Mouse (Mus musculus) T-helper 2 cell (primary cell): Measurements from ENCODE around the gene Mbd3.

Experiments used
- in situ Hi-C: fragments of 300-600 bp; cut with MboI, MseI; formaldehyde crosslinking; loops from one replicate; pipeline ENCODE4 v1.15.1; 2025; ENCODE audit warnings: high pct_unique_total_duplicates

Mbd3 gene

DNA sequence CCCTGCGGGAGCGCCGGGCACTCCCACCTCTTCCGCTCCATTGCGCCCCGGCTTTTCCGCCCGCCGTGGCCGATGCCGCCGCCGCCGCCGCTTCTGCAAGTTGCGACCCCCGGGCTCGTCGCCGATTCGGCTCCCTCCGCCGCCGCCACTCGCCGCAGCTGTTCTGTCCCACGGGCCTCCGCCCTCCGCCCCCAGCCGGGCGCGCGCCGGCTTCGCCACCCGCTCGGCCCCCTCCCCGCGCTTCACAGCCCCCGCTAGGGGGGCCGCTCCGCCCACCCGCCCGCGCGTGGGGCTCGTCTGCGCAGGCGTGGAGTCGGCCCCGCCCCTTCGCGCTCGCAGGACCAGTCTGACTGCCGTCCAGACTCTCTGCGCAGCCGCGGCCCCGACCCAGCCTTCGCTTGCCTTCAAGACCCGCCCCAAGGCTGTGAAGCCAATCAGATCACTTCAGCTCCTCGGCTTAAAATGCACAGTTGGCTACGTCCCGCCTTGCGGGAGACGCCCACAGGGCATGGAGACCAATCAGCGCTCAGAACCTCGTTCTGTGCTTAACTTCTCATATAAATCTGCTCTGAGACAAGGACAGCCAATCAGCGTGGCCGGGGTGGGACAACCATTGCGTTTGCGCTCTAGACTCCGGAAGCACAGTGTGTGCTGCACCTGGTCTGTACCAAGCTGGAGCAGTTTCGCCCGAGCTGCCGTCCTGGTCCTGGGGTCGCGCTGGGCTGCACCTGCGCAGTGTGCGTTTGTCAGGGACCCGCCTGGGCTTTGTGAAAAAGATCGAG is at the start of gene Mbd3:
Mbd3 (minus strand) TSS at position 360 of the 782 bp plus-strand sequence.
- in situ Hi-C loops = no loop called here

DNA sequence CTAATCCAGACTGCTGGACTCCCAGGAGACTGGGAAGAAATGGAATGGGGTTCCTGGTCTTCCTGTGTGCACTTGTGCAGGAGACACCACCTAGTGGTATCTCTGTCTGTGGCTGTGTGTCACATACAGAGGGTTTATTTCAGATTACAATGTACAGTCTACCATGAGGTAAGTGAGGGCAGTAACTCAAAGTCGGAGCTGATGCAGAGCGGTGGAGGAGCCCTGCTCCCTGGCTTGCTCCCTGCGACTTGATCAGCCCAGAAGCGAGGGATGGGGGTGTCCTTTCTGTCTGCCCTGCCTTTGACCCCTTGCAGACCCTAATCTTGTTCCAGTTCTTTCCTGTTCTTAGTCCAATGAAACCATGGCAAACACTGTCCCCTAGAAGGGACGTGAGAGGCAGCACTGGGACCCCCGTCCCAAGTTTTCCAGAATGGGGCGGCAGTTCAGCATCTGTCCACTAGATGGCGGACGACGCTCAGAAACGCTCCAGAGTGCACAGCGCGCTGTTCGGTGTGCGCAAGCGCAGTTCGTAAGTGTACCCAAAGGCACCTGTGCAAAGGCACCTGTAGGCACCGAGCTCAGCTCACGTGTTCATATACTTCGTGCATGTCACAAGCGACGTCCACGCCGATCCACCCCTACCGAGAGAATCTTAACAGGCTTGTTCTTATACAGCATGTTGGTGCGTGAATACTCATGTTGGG is 46.7 kb upstream of the Mbd3 start:
- in situ Hi-C loops = loop anchor here (5.0 kb wide), 1 partner anchor 61 kb away; no protein-coding TSS in a partner anchor

DNA sequence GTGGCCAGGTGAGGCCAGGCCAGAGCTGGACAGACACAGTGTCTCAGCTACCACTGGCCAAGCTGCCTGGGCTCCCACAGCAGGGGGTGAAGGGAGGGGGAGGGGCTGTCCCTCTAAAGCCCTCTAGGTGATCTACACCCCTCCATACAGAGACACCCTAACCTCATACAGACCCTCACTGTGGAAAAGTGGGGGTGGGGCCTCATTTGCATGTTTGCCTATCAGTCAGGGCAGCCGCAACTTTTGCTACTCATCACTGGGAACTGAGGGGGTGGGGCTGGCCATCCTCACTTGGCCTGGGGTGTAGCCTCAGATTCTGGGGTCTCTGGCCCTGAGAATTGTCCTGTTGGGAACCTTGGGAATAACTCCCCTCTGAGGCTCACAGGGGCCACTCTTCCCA is 45.7 kb upstream of the Mbd3 start:
- in situ Hi-C loops = loop anchor here (5.0 kb wide), 1 partner anchor 62 kb away; no protein-coding TSS in a partner anchor

DNA sequence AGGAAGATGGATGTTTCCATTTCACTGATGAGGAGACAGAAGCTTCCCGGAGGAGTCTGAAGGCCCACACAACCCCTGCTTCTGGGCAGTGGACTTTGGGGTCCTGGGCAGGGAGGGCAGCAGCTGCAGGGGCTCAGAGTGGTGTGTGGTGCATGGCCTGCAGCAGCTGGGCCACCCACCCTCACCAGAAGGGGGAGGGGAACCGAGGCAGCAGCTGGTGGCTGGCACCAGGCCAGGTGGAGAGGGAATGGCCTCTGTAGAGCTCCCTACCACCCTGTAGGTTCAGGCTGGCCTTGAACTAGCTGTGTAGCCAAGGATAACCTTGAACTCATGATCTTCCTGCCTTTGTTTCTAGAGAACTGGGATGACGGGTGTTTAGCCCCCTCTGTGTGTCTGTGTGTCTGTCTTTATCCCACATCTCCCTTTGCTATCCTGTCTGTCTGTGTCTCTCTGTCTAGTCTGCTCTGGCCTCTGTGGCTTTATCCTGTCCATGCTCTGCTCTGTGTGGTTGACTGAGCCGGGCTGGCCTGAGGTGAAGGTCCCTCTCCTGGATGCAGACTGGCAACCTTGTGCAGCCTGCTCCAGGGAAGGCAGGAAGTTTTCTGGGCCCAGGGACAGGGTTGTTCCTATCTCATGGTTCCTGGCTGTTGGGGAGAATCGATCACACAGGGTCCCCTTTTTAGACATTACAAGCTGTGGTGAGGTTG is 45.1 kb upstream of the Mbd3 start:
- in situ Hi-C loops = loop anchor here (5.0 kb wide), 1 partner anchor 63 kb away; no protein-coding TSS in a partner anchor

DNA sequence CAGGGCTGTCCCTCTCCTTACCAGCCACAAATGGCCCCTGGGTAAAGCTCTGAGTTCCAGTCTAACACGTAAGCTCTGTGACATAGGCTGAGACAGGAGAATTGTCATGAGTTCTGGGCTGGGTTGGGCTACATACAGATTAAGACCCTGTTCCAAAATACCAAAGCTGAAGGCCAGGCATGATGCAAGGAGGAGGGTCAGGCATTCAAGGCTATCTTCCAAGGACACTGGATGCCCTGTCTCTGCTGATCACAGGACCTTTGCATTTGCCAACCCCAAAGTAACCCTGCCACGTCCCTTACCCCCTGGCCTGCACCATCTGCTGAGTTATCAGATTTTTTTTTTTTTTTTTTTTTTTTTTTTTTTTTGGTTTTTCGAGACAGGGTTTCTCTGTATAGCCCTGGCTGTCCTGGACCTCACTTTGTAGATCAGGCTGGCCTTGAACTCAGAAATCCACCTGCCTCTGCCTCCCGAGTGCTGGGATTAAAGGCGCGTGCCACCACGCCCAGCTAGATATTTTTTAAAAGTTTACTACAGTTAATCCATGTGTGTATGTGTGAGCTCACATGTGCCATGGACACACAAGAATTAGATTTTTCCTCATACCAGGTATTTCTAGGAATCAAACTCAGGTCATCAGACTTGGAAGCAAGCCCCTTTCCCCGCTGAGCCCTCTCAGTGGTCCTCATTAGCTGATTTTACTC is 44.4 kb upstream of the Mbd3 start:
- in situ Hi-C loops = no loop called here

DNA sequence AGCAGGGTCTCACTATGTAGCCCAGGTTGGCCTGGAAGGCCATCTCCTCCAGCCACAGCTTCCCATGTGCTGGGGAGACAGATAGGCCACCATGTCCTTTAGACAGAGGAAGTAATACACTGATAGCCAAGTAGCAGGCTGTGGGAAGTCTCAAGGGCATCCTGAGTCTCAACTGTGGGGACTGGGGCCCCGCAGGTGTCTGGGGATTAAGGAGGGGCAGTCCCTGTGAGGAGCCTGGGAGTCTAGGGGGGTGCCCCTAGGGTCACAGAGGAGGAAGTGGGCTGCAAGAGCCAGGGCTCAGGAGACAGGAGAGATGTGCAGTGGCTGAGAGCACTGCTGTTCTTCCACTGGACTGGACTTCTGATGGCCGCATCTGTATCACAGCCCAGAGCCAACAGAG is 43.6 kb upstream of the Mbd3 start:
- in situ Hi-C loops = no loop called here

DNA sequence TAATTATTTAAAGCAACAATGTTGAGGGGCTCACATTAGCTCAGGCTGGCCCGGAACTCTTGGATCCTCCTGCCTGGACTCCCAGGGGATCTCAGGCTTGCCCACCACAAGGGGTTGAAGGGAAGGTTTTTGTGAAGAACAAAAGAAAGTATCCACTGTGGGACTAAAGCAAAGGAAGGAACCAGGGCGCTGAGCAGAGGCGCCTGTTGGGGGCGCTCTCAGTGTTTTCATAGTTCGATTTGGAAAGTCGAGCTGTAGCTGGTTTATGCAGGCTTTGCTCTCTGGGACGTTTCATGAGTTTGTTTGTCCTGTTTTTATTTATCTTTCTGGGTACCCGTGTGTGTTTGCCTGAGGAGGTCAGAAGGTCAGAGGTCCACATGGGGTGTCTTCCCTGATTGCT is 42.2 kb upstream of the Mbd3 start:
- in situ Hi-C loops = no loop called here

DNA sequence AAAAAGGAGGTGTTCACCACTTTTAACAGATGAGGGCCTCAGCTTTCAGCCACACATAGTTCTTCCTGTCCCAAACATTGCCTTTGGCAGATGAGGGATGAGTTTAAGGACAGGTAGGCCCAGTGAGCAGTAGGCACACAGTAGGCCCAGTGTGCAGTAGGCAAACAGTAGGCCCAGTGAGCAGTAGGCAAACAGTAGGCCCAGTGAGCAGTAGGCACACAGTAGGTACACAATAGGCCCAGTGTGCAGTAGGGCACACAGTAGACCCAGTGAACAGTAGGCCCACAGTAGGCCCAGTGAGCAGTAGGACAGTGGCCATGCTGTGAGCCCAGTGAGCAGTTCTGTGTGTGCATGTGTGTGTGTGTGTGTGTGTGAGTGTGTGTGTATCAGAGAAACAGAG is 40.7 kb upstream of the Mbd3 start:
- in situ Hi-C loops = no loop called here

DNA sequence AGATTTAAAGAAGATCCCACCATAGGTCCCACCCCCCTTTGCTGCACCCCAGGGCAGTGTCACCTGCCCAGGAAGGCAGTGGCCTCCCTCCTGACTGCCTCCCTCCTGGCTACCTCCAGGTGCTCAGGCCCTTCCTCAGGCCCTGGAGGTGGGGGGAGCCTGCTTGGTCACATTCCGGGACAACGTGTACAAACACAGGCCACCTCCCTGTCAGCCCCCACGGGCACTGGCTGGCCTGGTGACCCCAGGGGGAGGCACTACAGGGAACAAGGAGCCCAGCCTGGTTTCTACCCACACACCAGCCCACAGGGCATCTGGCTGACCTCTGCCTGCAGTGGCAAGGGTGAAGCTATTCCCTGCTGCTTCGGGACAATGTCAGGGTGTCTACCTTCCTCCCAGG is 38.6 kb upstream of the Mbd3 start:
- in situ Hi-C loops = no loop called here

DNA sequence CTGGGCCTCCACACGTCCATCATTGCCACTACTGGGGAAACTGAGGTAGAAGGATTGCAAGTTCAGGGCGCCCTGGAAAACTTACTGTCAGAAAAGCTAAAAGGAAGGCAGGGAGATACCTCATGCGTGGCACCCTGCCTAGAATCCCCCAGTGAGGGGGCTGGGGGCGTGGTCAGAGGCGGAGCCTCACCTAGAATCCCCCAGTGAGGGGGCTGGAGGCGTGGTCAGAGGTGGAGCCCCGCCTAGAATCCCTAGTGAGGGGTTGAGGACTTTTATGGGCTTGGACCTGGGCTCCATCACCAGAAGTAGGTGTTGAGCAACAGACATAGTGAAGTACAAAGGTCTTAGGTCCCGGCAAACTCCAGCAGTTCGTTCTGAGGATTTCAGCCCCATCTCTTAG is 36.9 kb upstream of the Mbd3 start:
- in situ Hi-C loops = no loop called here

DNA sequence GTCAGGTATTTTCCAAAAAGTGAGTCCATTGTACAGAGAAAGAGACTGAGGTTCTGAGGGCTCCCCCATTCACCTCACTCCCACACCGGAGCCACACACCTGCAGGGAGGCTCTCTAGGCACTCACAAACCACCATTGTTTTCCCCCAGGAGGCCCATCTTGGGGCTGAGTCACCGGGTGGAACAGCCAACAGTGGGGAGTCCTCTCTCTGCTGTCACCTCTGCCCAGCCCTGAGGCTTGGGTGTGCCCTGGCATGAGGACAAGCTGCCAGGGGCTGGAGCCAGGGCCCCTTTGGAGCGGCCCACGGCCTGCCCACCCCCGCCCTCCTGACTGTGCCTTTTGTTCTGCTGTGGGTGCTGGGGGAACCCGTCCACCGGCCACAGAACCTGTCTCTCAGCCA is 36.4 kb upstream of the Mbd3 start:
- in situ Hi-C loops = no loop called here

DNA sequence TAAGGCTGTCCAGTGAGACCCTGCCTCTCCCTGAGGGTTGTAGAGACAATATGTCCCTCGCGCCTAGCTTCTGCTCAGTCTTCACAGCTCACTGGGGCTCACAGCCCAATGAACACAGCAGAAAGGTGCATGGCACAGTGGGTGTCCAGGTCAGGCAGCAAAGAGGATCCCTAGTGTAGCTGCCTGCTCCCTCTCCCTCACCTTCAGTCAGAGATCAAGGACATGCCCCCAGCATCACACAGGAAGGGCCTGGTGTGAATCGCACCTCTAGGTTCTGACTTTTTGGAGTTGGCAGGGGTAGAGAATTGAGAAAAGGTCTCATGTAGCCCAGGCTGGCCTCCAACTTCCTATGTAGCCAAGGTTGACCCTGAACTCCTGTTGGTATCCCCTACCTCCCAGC is 35.5 kb upstream of the Mbd3 start:
- in situ Hi-C loops = no loop called here

DNA sequence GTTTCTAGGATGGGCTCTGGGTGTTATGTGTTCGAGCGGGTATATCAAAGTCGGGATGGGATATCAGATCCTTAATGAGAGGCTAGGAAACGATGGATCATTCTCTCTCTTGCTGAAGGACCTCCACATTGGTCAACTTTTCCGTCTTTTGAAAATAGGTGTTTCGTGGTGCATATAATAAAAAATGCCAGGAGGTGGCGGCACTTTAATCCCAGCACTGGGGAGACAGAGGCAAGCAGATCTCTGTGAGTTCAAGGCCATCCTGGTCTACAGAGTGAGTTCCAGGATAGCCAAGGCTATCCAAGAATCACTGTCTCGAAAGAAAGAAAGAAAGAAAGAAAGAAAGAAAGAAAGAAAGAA is 34.9 kb upstream of the Mbd3 start:
- in situ Hi-C loops = no loop called here

DNA sequence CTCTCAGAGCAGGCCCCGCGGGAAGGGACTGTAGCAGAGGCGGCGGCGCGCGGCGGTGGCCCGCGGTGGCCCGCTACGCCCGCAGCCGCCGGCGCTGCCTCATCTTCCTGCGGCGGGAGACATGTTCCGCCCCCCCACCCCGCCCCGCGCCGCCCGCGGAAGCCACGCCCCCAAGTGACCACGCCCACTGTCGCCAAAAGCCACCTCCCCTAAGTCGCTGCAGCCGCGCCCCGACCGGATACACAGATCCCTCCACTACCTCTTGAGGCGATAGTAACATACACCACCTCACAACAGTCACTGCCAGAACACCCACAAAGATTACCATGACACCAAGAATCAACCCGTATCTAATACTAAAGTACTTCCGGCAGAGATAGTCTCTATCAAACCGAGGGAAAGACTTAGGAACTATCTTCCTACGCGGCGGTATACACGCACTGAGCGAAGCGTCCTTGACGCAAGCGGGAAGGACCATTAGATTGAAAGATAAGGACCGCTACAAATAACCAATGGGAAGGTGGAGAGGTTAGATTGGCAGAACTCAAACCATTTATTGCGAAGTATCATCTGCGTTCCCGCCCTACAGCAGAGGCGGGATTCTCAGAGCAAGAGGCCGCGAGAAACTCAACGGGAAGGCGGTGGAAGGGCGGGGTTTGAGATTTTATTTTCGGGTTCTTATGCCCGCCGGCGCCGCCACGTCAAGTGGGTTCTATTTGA is 34.3 kb upstream of the Mbd3 start, which contains the start of gene Tcf3:
Tcf3 (minus strand) TSS at position 135 of the 720 bp plus-strand sequence.
- in situ Hi-C loops = no loop called here

DNA sequence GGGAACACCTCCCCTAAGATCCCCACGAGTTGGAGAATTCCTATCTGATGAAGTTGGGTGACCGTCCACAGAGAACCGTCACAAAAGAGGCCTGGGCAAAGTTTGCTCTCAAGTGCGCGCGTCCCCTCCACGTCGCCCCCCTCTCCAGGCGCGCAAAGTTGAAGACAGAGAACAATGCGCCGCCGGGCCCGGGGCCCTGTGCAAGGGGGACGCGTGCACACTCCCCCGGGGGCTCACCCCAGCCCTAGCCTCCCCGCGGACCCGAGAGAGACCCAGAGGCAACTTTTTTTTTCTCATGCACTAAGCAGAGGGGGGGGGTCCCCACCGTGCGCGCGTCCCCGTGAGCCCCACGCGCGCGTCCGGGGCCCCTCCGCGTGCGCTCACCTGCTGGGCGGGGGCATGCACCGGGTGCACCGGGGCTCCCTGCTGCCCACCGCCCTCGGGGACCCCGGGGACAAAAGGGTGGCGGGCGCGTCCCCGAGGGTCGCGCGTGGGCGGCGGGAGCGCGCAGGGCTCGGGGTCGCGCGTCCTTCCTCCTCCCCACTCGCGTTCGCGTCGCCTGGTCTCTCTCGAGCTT is 33.7 kb upstream of the Mbd3 start:
- in situ Hi-C loops = no loop called here

DNA sequence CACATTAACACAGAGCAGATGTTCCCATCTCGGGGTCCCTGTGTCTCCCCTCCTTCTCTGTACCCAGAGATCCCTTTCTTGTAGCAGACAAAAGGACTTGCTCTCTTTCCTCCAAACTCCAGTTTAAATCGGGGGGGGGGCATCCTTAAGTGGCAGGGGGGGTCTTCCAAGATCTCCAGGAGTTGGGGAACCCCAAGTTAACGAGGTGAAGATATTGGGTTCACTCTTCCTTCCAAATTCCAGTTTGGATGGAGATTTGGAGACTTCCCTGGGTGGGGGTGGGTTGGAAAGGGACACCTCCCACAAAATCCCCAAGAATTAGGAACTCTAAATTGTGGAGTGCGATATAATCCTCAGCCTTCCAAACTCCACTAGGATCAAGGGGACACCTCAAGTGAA is 33.0 kb upstream of the Mbd3 start:
- in situ Hi-C loops = no loop called here

DNA sequence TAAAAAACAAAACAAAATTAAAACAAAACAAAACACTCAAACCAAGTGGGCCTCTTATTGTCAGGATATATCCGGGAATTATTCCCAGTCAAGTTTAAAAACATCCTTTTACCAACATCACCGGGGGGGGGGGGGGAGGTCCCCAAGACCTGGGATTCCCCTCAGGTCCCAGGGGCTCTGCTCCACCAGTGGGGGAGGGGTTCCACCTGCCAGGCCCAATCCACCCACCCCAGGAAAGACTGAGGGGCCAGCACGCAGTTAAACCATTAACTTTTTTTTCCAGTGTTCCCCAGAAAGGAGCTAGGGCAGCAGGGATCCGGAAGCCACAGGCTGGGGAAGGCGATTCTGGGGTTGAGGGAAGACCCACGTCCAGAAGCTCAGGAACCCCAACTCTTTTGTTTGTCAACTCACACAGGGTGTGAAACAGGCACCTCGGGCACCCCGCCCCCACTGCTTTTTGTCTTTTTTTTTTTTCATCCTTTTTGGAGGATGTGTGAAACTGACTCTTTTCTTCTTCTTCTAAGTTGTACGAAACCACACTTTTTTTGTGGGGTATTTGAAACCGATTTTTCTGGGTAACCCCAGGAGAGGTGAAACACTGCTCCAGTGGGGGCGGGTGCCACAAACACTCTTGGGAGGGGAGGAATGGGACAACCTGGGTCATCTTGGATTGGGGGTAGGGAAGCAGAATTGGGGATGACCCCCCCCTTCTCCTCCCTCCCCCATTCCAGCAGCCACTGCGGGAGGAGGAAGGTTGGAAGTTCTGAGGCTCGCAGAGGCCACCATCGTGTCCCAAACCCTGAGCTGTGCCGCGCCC is 32.4 kb upstream of the Mbd3 start:
- in situ Hi-C loops = no loop called here

DNA sequence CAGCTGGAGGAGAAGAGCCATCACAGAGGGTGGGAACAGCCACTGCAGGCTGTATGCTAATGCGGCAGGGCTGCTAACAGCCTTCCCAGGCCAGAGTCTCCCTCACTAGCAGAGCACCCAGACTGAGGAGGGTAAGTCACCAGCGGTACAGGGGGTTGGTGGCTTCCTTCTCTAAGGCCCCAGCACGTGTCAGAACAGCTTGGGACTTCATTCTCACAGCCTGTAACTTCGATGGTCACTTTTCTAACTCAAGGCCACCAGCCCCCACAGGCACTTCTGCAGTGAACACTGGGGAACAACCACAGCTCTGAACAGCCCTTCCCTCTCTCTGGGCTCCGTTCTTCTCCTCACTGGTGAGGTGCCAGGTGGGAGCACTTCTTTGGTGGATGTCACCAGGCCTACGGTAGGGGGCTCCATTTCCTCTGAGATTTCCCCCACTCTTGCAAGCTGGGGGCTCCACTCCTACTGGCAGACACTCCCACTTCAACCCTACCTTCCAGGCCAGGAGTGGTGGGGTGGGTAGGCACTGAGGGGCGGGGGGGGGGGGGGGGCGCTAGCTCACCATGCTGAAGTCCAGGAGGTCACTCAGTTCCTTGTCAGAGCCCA is 31.1 kb upstream of the Mbd3 start:
- in situ Hi-C loops = no loop called here

DNA sequence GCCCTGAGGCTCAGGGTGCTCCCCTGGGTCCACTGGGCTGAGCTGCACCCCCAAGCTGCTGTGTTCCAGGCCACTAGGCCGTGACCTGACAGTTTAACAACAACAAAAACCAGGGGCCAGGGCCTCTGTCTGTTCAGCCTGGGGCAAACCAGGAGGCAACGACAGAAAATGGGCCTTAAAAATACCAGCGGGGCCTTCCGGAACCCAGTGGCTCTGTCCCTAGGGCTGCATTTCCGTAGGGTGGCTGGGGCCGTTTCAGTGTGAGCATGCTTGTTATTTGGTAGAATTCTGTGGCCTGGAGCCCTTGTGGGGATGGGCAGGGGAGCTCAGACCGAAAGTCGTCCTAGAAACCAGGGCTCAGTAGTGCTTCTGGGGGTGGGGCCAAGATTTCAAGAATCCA is 30.4 kb upstream of the Mbd3 start:
- in situ Hi-C loops = no loop called here

DNA sequence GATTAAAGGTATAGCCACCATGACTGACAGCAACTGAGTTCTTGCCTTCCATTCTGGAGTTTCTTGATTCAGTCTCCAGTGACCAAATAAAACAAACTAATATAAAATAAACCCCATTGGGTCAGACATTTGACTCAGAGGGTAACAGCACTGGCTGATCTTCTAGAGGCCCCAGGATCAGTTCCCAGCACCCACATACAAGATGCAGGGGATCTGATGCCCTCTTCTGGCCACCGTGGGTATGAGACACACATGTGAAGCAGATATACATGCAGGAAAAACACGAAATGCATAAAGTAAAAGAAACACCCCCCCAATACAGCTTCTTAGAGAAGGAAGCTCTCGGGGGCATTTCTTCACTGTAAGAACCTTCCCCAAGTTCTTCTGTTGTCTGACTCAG is 25.7 kb upstream of the Mbd3 start:
- in situ Hi-C loops = no loop called here
